Mouse (Mus musculus): ENCODE data around the gene Slc30a7. TPM values are rescaled to one million over a fixed set of nuclear protein-coding genes. Genes with fewer than 3 reads are reported as not detected.

Gene Slc30a7
- total and polyA plus RNA-seq, 3 experiments: 8.1 to 19.1 TPM; not detected in 1

DNA sequence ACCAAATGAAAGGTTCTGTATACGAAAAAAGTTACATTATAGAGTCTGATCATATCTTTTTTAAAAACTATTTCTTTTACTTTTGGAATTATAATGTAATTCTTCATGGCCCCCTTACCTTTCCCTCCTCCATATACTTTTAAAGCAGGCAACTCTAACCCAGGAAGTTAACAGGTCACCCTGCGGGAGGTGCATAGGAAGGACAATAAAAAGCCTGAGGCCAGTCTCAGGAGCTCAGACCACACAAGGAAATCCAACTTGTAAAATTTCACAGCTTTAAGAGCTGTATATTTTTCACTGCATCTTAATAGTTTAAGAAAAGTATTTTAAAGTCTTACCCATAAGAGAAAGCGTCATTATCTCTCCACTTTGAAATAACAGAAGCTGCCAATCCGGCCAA lies 14.6 kb downstream of the Slc30a7 start:
- no peaks in the 10 kb centered on the region; the same call in 1 of the 2 replicates for H3K79me2 ChIP-seq (ENCODE audit: control insufficient read depth, insufficient read depth, low read length, poor library complexity)
- no peak overlapping the region for H3K27ac ChIP-seq (ENCODE audit: control insufficient read depth, low read depth, low read length)
- no peak for TF ChIP-seq POLR2AphosphoS2 (IDR thresholded peaks at IDR 0.05; ENCODE audit: low read length)
- no peak for TF ChIP-seq TBP (IDR thresholded peaks at IDR 0.05; ENCODE audit: low read depth, low read length)
- no peak for DNase-seq (ENCODE audit: low read depth, low spot score)
- H3K4me1 ChIP-seq (ENCODE audit: control insufficient read depth in 1 of 2, insufficient read depth in 2 of 2, low read length in 2 of 2): peaks cover 4 to 6% of the 10 kb centered on the region in 2 experiments; a peak in 3 of 4 replicates
- H3K9me3 ChIP-seq (replicated peaks; ENCODE audit: insufficient read depth, low read length): no peaks in the 10 kb centered on the region
- peaks cover 9 to 16% of the 10 kb centered on the region in 2 experiments for H3K36me3 ChIP-seq (ENCODE audit: control insufficient read depth in 1 of 2, insufficient read depth in 2 of 2, low read length in 2 of 2)
- H3K9ac ChIP-seq (ENCODE audit: control insufficient read depth, low read depth, low read length, poor library complexity, severe bottlenecking): no peak overlapping the region
- no peak overlapping the region for H3K4me3 ChIP-seq (ENCODE audit: control insufficient read depth in 1 of 2, insufficient read depth in 1 of 2, low read depth in 2 of 2, low read length in 2 of 2)
- no peaks in the 10 kb centered on the region for H3K27me3 ChIP-seq (ENCODE audit: control insufficient read depth in 1 of 2, insufficient read depth in 2 of 2, low read length in 2 of 2)

DNA sequence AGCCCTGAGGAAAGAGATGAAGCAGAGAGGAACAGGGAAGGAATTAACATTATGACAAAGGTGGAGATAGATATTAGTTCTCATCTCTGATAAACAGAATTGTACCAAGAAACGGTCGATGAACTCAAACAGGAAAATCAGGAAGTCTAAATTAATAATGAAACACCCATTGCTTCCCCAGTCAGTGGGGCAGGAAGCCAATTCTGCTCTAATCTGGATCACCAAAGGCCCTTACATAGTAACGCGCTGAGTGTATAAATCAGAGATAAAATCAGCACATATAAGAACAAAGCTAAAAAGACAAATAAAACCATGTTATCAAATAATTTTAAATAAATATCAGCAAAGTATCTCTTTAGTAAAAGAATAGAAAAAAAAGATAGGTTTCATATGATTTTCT lies 15.1 kb downstream of the Slc30a7 start:
- Histone ChIP-seq H3K9ac (ENCODE audit: control insufficient read depth, low read depth, low read length, poor library complexity, severe bottlenecking) (no peak overlapping the region), H3K9me3 (replicated peaks; ENCODE audit: insufficient read depth, low read length) (no peaks in the 10 kb centered on the region), H3K4me3 (ENCODE audit: control insufficient read depth in 1 of 2, insufficient read depth in 1 of 2, low read depth in 2 of 2, low read length in 2 of 2) (no peak overlapping the region), H3K27me3 (ENCODE audit: control insufficient read depth in 1 of 2, insufficient read depth in 2 of 2, low read length in 2 of 2) (no peaks in the 10 kb centered on the region), H3K79me2 (ENCODE audit: control insufficient read depth, insufficient read depth, low read length, poor library complexity) (no peaks in the 10 kb centered on the region), H3K27ac (ENCODE audit: control insufficient read depth, low read depth, low read length) (no peak overlapping the region), H3K36me3 (ENCODE audit: control insufficient read depth in 1 of 2, insufficient read depth in 2 of 2, low read length in 2 of 2) (peaks cover 9 to 17% of the 10 kb centered on the region in 2 experiments), H3K4me1 (ENCODE audit: control insufficient read depth in 1 of 2, insufficient read depth in 2 of 2, low read length in 2 of 2) (peaks cover 4 to 6% of the 10 kb centered on the region in 2 experiments; a peak in 3 of 4 replicates)
- TF ChIP-seq ETS1 (IDR thresholded peaks at IDR 0.05; ENCODE audit: low read depth, low read length) (0 out of 2 replicates have a peak, but pooled peaks have one; percentile 27), E2F4 (IDR thresholded peaks at IDR 0.05; ENCODE audit: borderline replicate concordance, low read depth, low read length) (no peak), RCOR1 (IDR thresholded peaks at IDR 0.05; ENCODE audit: low read depth, low read length) (peak; percentile 62), GATA1 (IDR thresholded peaks at IDR 0.05; ENCODE audit: low read depth, low read length) (peak; percentile 60; the same call in 1 of the 2 replicates), EP300 (IDR thresholded peaks at IDR 0.05; ENCODE audit: low read depth in 1 of 2, low read length in 2 of 2) (peak; percentile 28 to 70; a peak in 3 of 4 replicates)
- DNase-seq (ENCODE audit: low read depth, low spot score): peak; percentile 60

DNA sequence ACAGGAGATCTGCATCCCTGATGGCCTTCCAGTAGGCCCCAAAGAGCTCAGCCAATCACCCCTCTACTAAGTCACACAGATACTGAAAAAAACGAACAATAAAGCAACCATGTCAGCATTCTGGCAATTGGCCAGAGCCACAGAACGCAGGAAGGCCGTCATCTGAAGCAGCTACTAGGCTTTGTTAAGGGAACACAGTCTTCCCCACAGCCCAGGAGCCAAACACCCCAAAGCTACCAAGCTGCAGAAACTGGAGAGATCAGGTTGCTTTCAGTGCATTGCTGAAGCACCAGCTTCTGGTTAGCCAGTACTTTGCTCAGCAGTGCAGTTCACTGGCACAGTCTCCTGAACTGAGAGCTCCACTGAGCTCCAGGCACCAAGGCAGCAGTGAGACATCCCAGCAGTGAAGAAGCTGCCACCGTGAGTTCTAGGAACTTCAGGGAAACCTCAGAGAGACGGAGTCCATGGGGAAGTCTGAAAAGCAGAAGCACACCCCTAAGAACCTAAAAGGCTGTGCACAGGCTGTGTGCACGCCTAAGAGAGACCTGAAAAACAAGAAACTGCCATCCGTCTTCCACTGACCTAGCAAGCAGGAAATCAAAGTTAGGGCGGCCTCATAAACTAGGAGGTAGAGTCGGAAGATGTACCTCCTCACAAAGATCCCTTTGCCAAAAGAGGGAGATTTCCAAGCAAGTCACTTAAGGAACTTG lies 21.9 kb downstream of the Slc30a7 start:
- Histone ChIP-seq H3K36me3 (ENCODE audit: control insufficient read depth in 1 of 2, insufficient read depth in 2 of 2, low read length in 2 of 2) (peaks cover 0 to 22% of the 10 kb centered on the region in 2 experiments; a peak in 3 of 4 replicates), H3K27ac (ENCODE audit: control insufficient read depth, low read depth, low read length) (no peak overlapping the region), H3K9me3 (replicated peaks; ENCODE audit: insufficient read depth, low read length) (no peaks in the 10 kb centered on the region), H3K4me1 (ENCODE audit: control insufficient read depth in 1 of 2, insufficient read depth in 2 of 2, low read length in 2 of 2) (no peaks in the 10 kb centered on the region), H3K27me3 (ENCODE audit: control insufficient read depth in 1 of 2, insufficient read depth in 2 of 2, low read length in 2 of 2) (no peaks in the 10 kb centered on the region), H3K4me3 (ENCODE audit: control insufficient read depth in 1 of 2, insufficient read depth in 1 of 2, low read depth in 2 of 2, low read length in 2 of 2) (no peak overlapping the region), H3K9ac (ENCODE audit: control insufficient read depth, low read depth, low read length, poor library complexity, severe bottlenecking) (no peak overlapping the region), H3K79me2 (ENCODE audit: control insufficient read depth, insufficient read depth, low read length, poor library complexity) (no peaks in the 10 kb centered on the region)
- no peak for TF ChIP-seq SIN3A (IDR thresholded peaks at IDR 0.05; ENCODE audit: low read length)
- TF ChIP-seq ZKSCAN1 (IDR thresholded peaks at IDR 0.05; ENCODE audit: low read depth, low read length): no peak
- no peak for TF ChIP-seq RAD21 (IDR thresholded peaks at IDR 0.05; ENCODE audit: low read depth, low read length)
- no peak for TF ChIP-seq NRF1 (IDR thresholded peaks at IDR 0.05; ENCODE audit: insufficient read depth, low read depth, low read length, poor library complexity, severe bottlenecking)
- TF ChIP-seq GABPA (IDR thresholded peaks at IDR 0.05; ENCODE audit: low read depth, low read length): no peak
- no peak for TF ChIP-seq POLR2AphosphoS2 (IDR thresholded peaks at IDR 0.05; ENCODE audit: low read length)
- no peak for TF ChIP-seq HCFC1 (IDR thresholded peaks at IDR 0.05; ENCODE audit: low read depth, low read length)
- no peak for TF ChIP-seq CTCF (IDR thresholded peaks at IDR 0.05 in 2 of 3, conservative IDR thresholded peaks at IDR 0.05 in 1 of 3; ENCODE audit: control insufficient read depth in 1 of 3, insufficient read depth in 1 of 3, low read depth in 2 of 3, low read length in 3 of 3, poor library complexity in 1 of 3, severe bottlenecking in 1 of 3)
- no peak for TF ChIP-seq MAX (IDR thresholded peaks at IDR 0.05; ENCODE audit: low read length)
- TF ChIP-seq RCOR1 (IDR thresholded peaks at IDR 0.05; ENCODE audit: low read depth, low read length): no peak
- no peak for TF ChIP-seq POLR2A (IDR thresholded peaks at IDR 0.05; ENCODE audit: control insufficient read depth in 1 of 2, insufficient read depth in 1 of 2, low read depth in 1 of 2, low read length in 2 of 2, poor library complexity in 1 of 2)
- TF ChIP-seq E2F4 (IDR thresholded peaks at IDR 0.05; ENCODE audit: borderline replicate concordance, low read depth, low read length): no peak
- TF ChIP-seq EP300 (IDR thresholded peaks at IDR 0.05; ENCODE audit: low read depth in 1 of 2, low read length in 2 of 2): no peak
- no peak for TF ChIP-seq NELFE (IDR thresholded peaks at IDR 0.05; ENCODE audit: low read depth, low read length)
- no peak for TF ChIP-seq MAFK (IDR thresholded peaks at IDR 0.05; ENCODE audit: borderline replicate concordance, low read depth, low read length)
- TF ChIP-seq ZMIZ1 (IDR thresholded peaks at IDR 0.05; ENCODE audit: low read depth, low read length): no peak
- DNase-seq (ENCODE audit: low read depth, low spot score): peak; percentile 27

All from MEL (cell line).